Mouse (Mus musculus): Measurements from ENCODE around the gene Gm9964.
"Not testable (repeated sequence)": the region's sequence is repeated elsewhere in the genome, so short reads cannot be mapped to it uniquely, and the experiment has no call there.

The Gm9964 gene

GRCm38 (mm10) chr11:79296856-79297491 lies at the start of gene Gm9964:
Gene Gm9964 (minus strand): TSS chr11:79296906.
- no peak for DNase-seq (ENCODE audit: low spot score in 2 of 2)

GRCm38 (mm10) chr11:79339808-79340781 lies 43.4 kb upstream of the Gm9964 start:
- DNase-seq (ENCODE audit: low spot score in 2 of 2): peak in 1 of 2 experiments; percentile 6

DNA sequence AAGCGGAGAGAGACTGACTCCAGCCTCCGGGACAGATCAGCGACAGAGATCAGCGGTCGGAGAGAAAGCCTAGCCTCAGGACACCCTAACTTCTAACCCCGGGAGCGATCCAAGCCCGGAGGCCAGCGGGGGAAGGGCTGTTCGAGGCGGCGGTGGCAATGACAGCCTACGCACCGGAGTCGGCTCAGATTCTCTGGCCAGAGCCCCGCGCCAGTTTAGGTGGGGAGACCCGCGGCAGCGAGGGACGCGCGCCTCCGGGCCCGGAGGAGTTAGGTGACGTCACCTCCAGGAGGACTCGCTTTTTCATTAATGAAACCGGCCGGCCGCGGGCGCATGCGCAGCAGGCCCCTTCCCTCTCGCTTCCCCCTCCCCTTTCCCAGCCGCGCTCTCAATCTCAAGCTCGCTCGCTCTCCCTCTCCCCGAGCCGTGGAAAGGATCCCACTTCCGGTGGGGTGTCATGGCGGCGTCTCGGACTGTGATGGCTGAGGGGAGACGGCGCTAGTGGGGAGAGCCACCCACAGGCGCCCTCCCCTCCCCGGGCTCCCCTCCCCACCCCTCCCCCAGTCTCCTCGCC lies 42.6 kb upstream of the Gm9964 start, which contains the start of gene Nf1:
Gene Nf1 (plus strand): TSS at position 460 of the 574 bp plus-strand sequence.
- DNase-seq (ENCODE audit: low spot score in 2 of 2): peak; percentile 92

DNA sequence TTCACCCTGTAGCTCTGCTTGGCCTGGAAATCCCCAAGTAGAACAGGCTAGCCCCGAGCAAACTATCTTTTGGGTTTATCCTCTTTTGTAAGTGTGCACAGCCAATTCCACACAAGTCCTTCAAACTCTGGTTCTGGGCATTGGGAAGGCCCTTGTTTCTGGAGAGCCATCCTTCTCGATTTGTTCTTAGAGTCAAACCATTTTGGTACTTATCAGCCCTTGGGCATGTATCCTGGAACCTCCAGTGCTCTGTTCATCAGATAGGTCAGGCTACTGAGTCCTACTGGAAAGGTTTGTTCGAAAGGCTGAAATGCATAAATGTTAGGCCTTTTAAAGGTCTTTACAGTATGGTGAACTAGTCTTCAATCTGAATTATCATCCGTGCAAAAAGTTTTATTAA lies 41.9 kb upstream of the Gm9964 start:
- DNase-seq (ENCODE audit: low spot score in 2 of 2): no peak

GRCm38 (mm10) chr11:79336722-79337267 lies 40.1 kb upstream of the Gm9964 start:
- no peak for DNase-seq (ENCODE audit: low spot score in 2 of 2)

- no peak for DNase-seq (ENCODE audit: low spot score in 2 of 2)
These were observed 38.4 kb upstream of the Gm9964 start for GRCm38 (mm10) chr11:79335077-79335476.

- no peak for DNase-seq (ENCODE audit: low spot score in 2 of 2)
These were observed 32.9 kb upstream of the Gm9964 start for GRCm38 (mm10) chr11:79329585-79329984.

GRCm38 (mm10) chr11:79328060-79328459 lies 31.4 kb upstream of the Gm9964 start:
- DNase-seq (ENCODE audit: low spot score in 2 of 2): no peak

DNA sequence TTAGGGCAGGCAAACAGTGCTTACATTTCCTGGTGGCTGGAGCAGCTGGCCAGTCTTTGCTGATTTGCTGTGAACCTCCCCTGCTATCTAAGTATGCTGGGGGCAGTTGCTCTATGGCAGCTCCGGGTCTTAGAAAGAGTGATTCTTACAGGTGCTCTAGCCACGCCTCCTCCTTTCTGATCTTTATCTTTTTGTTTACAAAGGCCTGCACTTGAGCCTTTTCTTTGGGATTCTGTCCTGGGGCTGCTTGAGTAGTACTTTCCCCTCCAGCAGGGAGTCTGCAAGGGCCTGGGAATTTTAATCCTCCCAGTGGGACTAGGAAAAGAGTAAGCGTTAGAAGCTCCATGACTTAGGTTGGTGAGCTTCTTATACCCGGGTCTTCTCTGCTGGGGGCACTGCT lies 30.4 kb upstream of the Gm9964 start:
- no peak for DNase-seq (ENCODE audit: low spot score in 2 of 2)

DNA sequence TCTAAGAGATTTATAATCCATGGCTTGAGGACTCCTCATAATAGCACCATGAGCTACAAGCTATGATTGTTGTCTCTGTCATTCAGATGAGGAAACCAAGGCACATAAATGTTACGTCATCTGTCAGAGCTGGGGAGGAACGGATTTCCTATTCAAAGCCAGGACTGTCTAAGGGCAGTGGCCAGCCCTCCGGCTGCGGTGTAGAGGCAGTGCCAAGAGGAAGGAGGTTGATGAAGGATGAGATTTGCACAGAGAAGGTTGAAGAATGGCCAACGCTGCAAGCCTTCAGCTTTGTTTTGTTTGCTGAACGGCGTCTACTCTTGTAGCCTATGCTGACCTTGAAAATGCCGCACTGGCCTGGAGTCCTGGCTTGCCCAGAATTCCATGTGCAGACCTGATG lies 29.0 kb upstream of the Gm9964 start:
- DNase-seq (ENCODE audit: low spot score in 2 of 2): no peak

GRCm38 (mm10) chr11:79323985-79324685 lies 27.4 kb upstream of the Gm9964 start:
- DNase-seq (ENCODE audit: low spot score in 2 of 2): no peak

DNA sequence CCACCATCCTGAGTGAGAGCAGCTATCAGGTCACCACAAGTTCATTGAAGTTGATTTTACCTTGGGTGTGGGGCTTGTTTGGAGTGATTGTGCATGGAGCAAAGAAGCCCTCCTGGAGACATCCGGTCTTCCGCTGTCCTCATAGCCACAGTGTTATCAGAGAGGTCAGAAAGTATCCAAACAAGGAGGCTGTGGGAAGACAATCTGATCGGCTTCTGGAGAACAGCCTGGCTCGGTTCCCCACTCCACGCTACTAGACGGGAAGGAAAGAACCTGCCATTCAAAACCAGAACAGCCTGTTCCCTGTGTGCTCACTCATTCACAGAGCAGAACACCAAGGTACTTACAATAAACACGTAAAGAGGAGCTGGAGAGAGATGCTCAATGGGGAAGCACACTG lies 23.1 kb upstream of the Gm9964 start:
- no peak for DNase-seq (ENCODE audit: low spot score in 2 of 2)

GRCm38 (mm10) chr11:79316807-79317345 lies 20.2 kb upstream of the Gm9964 start:
- DNase-seq (ENCODE audit: low spot score in 2 of 2): no peak

DNA sequence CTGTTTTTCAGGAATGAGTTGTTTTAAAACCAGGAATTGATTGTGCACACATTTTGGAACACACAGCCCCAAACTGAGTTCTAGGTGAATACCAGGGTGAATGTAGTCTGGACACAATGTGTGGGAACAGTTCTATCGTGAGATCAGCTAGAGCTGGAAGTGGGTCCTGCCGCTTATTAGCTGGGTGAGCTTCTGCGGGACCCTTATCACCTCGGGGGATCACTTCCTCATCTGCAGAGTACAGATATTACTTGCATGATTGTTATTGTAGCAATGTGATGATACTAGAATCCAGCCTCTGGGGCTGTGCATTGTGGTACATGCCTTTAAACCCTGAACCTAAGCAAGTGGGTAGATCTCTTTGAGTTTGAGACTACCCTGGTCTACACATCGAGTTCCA lies 13.8 kb upstream of the Gm9964 start:
- no peak for DNase-seq (ENCODE audit: low spot score in 2 of 2)

DNA sequence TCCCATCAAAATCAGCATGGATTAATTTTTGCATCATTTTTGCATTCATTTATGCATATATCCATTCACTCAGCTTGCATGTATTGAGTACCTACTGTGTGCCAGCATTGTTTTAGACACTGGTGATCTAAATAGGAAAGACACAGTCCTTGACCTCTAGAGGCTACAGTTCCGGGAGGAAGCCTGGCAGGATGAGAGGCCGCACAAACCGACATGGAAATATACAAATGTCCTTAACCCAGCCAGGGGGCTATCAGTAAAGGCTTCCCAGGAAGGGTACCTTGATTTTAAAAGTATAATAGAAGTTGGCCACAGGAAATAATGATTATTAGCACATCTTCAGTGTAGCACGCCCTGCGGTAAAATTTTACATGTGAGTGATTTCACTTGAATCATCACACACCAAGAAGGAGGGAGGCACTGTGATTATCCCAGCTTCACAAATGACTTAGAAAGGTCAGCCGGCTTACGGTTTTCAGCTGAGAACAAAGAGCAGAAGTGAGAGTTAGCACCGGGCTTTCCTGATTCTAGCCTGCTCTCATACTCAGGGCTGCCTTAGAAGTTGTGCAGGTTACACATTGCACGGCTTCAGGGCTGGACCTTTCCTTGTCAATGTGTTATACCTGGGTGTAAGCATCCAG lies 11.0 kb upstream of the Gm9964 start:
- no peak for DNase-seq (ENCODE audit: low spot score in 2 of 2)

- DNase-seq (ENCODE audit: low spot score in 2 of 2): no peak
These were observed 10.3 kb upstream of the Gm9964 start for GRCm38 (mm10) chr11:79306996-79307395.

DNA sequence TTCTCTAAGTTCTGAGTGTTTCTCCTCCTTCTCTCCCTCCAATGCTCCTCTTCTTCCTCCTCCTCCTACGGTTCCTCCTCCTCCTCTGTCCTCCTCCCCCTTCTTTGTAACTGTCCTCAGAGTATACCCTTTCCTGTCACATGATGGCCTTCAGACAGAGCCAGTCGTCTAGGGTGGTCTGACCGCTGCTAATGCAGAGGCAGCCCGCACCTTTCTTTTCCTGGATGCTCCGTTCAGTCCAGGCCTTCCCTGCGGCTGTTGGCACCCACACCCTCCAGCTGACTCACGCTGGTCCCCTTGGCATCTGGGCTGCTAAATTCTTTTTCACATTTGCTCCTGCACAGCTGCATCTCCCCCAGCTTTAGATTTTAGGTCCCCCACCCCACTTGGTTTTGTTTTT lies 9.8 kb upstream of the Gm9964 start:
- no peak for DNase-seq (ENCODE audit: low spot score in 2 of 2)

GRCm38 (mm10) chr11:79305697-79306340 lies 9.1 kb upstream of the Gm9964 start:
- no peak for DNase-seq (ENCODE audit: low spot score in 2 of 2)

- not testable (repeated sequence) for DNase-seq (ENCODE audit: low spot score in 2 of 2)
These were observed 7.5 kb upstream of the Gm9964 start for GRCm38 (mm10) chr11:79304245-79304644.

DNA sequence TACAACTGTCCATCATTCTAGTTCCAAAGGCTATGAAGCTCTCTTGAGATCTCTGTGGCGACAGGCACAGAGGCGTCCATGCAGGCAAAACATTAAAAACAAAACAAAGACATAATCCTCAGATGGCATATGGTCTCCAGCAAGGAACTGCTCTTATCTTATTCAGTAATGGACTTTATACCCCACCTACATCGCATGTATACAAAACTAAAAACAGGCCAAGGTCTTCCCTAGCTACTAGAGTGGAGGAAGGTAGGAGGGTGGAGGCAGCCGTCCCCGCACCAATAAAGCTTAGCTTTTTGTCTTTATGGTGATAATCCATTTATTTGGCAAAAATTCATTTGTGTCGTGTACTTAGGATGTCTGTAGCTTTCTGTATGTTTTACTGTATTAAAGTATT lies 6.4 kb upstream of the Gm9964 start:
- DNase-seq (ENCODE audit: low spot score in 2 of 2): no peak
